10 mouse cellular contexts compared by ENCODE assay signal in the genomic region with DNA sequence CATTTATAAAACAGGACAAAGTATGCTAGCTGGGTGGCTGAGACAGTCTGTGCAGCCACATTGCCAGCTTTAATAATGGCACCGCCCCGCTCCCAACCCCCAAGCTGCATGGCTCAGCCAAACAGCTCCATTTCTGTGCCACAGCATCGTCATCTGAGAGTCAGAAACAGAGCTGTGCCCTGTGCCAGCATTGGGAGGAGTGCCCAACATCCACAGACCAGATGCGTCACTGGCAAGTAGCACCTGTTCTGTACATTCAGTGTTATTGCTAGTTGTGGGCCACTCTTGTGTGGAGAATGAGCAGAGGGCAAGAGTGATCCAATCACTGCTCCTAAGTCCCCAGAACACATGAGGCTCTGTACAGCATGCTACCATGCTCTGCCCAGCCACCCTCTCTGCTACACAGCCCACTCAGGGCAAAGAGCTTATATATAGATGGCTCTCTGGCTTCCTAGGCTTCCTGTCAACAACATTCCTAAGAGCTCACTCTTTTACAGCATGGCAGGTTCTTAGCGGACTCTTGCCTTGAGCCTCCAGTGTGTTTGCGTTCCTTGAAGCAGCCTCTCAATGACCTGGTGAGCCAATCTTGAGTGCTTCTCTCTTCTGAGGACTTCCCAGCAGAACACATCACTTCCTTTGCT. TPM values are rescaled to one million over a fixed set of nuclear protein-coding genes. Genes with fewer than 3 reads are reported as not detected.
DNase-seq lines count a peak whose midpoint lies in the region; ATAC-seq lines count a peak whose summit lies in the region.
"Had no signal": no experiment of that assay in that cellular context is flagged by ENCODE, and none has a peak within 500 bp of the region (broad histone marks: within the 10 kb centered on the region; RNA-seq: fewer than 3 reads in every experiment).

No protein-coding gene starts in this region.

- no peak overlapping the region for H3K4me2 ChIP-seq in lung, embryonic 15.5 days
- H3K4me2 ChIP-seq: midbrain, embryonic 11.5 days had no signal

- 69% methylated on average over 6 of the region's 6 CpGs for WGBS in lung, embryonic 15.5 days

- peaks cover 6% of the 10 kb centered on the region; the same call in 1 of the 2 replicates for H3K4me1 ChIP-seq in lung, embryonic 15.5 days

- no peaks in the 10 kb centered on the region for H3K27me3 ChIP-seq in lung, embryonic 15.5 days

- H3K9me3 ChIP-seq in lung, embryonic 15.5 days: no peaks in the 10 kb centered on the region

- ATAC-seq in cerebellum, adult (ENCODE audit: insufficient number of reproducible peaks, low FRiP score, low TSS enrichment): peak; percentile 26; the same call in 1 of the 2 replicates
- ATAC-seq in lung, embryonic 15.5 days (ENCODE audit: borderline replicate concordance, extremely low read depth, low FRiP score, low TSS enrichment): peak; percentile 79
- no peak for ATAC-seq in CD4-positive, CD25-positive, alpha-beta regulatory T cell, adult 4 months
- ATAC-seq in megakaryocyte, adult 5-6 weeks (ENCODE audit: poor library complexity, severe bottlenecking): no peak

- H3K36me3 ChIP-seq in lung, embryonic 15.5 days: no peaks in the 10 kb centered on the region

- H3K4me3 ChIP-seq in lung, embryonic 15.5 days: no peak overlapping the region

- no peak overlapping the region for H3K9ac ChIP-seq in lung, embryonic 15.5 days

- H3K27ac ChIP-seq in lung, embryonic 15.5 days: peak overlapping the region; percentile 71

- no peak for DNase-seq in cerebellum, adult 8-10 months
- DNase-seq in cerebellum, adult 9-11 months: peak; percentile 50
- peak; percentile 39 for DNase-seq in heart, postnatal 4 days
- no peak for DNase-seq in adrenal gland, postnatal 14 days
- DNase-seq: retina, postnatal 1 day had no signal

RNA-seq across cellular contexts. Expression of a gene that starts 20.4 kb away (rescaled TPM):
- 10 to 100 TPM; 34.7 to 37.2 TPM for total RNA-seq in heart, postnatal 4 days (2021)
- polyA plus RNA-seq in lung, embryonic 15.5 days (2015; fragmentation: Nextera tagmentation; extraction: Ambion mirVana): 40.4 and 42.7 TPM in 2 replicates
- 1 to 10 TPM; 1.1 to 5.5 TPM for polyA plus RNA-seq in CD4-positive, CD25-positive, alpha-beta regulatory T cell, adult 4 months (2017; shearing (Covaris generic))
- 30.1 and 31.3 TPM in 2 replicates for total RNA-seq in megakaryocyte, adult 5-6 weeks (2015)
- 5.9 and 8.3 TPM in 2 replicates for total RNA-seq in megakaryocyte, adult 5-6 weeks (2017)
- 27.9 and 33.1 TPM in 2 replicates for total RNA-seq in adrenal gland, postnatal 14 days (2021)

Comparison
In these comparisons a context has a peak if more than half of its experiments do, and no peak if none do; other contexts are left out.
1. DNase-seq: peak in cerebellum, adult 9-11 months (single experiment) and heart, postnatal 4 days (single experiment); none in cerebellum, adult 8-10 months (single experiment) and adrenal gland, postnatal 14 days (single experiment).
2. ATAC-seq: peak in cerebellum, adult (single experiment) and lung, embryonic 15.5 days (single experiment); none in CD4-positive, CD25-positive, alpha-beta regulatory T cell, adult 4 months (single experiment) and megakaryocyte, adult 5-6 weeks (single experiment).